Mouse (Mus musculus) ES-E14 (cell line): ENCODE results near the gene Clrn3.

ENCODE experiments used
- CHD2 ChIP-seq: IDR thresholded peaks from 2 replicates; pipeline ENCODE4 v1.6.1; 2014; ENCODE audit warnings: mild to moderate bottlenecking, low read depth, low read length, inconsistent platforms
- HCFC1 ChIP-seq: IDR thresholded peaks from 2 replicates; pipeline ENCODE4 v1.6.1; 2012; ENCODE audit warnings: low read length, inconsistent platforms, borderline replicate concordance; ENCODE audit not compliant: insufficient read depth
- MAFK ChIP-seq: IDR thresholded peaks from 2 replicates; pipeline ENCODE4 v1.6.1; 2014; ENCODE audit warnings: mild to moderate bottlenecking, low read depth, low read length, inconsistent platforms; ENCODE audit not compliant: insufficient read depth
- ZC3H11A ChIP-seq: IDR thresholded peaks from 2 replicates; pipeline ENCODE4 v1.6.1; 2012; ENCODE audit warnings: low read depth, mild to moderate bottlenecking, inconsistent platforms, low read length, borderline replicate concordance
- ZNF384 ChIP-seq: IDR thresholded peaks from 2 replicates; pipeline ENCODE4 v1.6.1; 2012; ENCODE audit warnings: low read depth, low read length, inconsistent platforms

- TF ChIP-seq ZNF384 (no peak), HCFC1 (no peak), MAFK (no peak), CHD2 (no peak), ZC3H11A (no peak)
Measured at GRCm38 (mm10) chr7:135470319-135470718, 58.1 kb downstream of the Clrn3 start.
